11 mouse cellular contexts compared by ENCODE assay signal in genomic region chr9:71894246-71894942, GRCm38 (mm10).
DNase-seq lines count a peak whose midpoint lies in the region; ATAC-seq lines count a peak whose summit lies in the region.
"Had no signal": no experiment of that assay in that cellular context is flagged by ENCODE, and none has a peak within 500 bp of the region (broad histone marks: within the 10 kb centered on the region; RNA-seq: fewer than 3 reads in every experiment).

No protein-coding gene starts in this region.

- H3K4me1 ChIP-seq in kidney, embryonic 16.5 days (ENCODE audit: insufficient read depth, low read length), result peaks cover 24% of the 10 kb centered on the region
- H3K4me1 ChIP-seq in embryonic facial prominence, embryonic 14.5 days (ENCODE audit: control insufficient read depth, insufficient read depth, low read length), result peaks cover 39% of the 10 kb centered on the region
- H3K4me1 ChIP-seq in hindbrain, embryonic 16.5 days (ENCODE audit: control insufficient read depth, insufficient read depth, low read depth, low read length), result peaks cover 12% of the 10 kb centered on the region
- H3K4me1 ChIP-seq in neural tube, embryonic 13.5 days (replicated peaks), result peaks cover 61% of the 10 kb centered on the region

- no peak for ATAC-seq in kidney, embryonic 16.5 days (ENCODE audit: low FRiP score, low TSS enrichment)
- ATAC-seq in embryonic facial prominence, embryonic 14.5 days (ENCODE audit: low read depth), result peak; percentile 13; the same call in 1 of the 2 replicates
- ATAC-seq in hindbrain, embryonic 16.5 days, result peak; percentile 66
- peak; percentile 62; the same call in 1 of the 2 replicates for ATAC-seq in neural tube, embryonic 13.5 days (ENCODE audit: low read depth)
- ATAC-seq: intestine, embryonic 16.5 days had no signal

- peak overlapping the region; percentile 33 for H3K4me2 ChIP-seq in kidney, embryonic 16.5 days (replicated peaks; ENCODE audit: low read depth, low read length)
- peak overlapping the region; percentile 61 for H3K4me2 ChIP-seq in embryonic facial prominence, embryonic 14.5 days (ENCODE audit: low read depth, low read length)
- peak overlapping the region; percentile 49 for H3K4me2 ChIP-seq in hindbrain, embryonic 16.5 days (ENCODE audit: low read length)
- peak overlapping the region; percentile 63 for H3K4me2 ChIP-seq in neural tube, embryonic 13.5 days
- H3K4me2 ChIP-seq: liver, embryonic 15.5 days had no signal

- H3K36me3 ChIP-seq in kidney, embryonic 16.5 days (ENCODE audit: insufficient read depth, low read length), result no peaks in the 10 kb centered on the region
- H3K36me3 ChIP-seq in embryonic facial prominence, embryonic 14.5 days (ENCODE audit: control insufficient read depth, insufficient read depth, low read length), result no peaks in the 10 kb centered on the region
- H3K36me3 ChIP-seq in hindbrain, embryonic 16.5 days (ENCODE audit: control insufficient read depth, insufficient read depth, low read length), result no peaks in the 10 kb centered on the region
- H3K36me3 ChIP-seq in neural tube, embryonic 13.5 days, result no peaks in the 10 kb centered on the region
- H3K36me3 ChIP-seq: liver, embryonic 15.5 days had no signal

- WGBS in kidney, embryonic 16.5 days, result 55% methylated on average over 11 of the region's 11 CpGs
- WGBS in embryonic facial prominence, embryonic 14.5 days, result 19% methylated on average over 11 of the region's 11 CpGs
- 14% methylated on average over 11 of the region's 11 CpGs for WGBS in hindbrain, embryonic 16.5 days
- 9% methylated on average over 11 of the region's 11 CpGs for WGBS in neural tube, embryonic 13.5 days

- DNase-seq in kidney, adult 9 months, result no peak
- no peak for DNase-seq in embryonic facial prominence, embryonic 14.5 days (ENCODE audit: low spot score)
- no peak for DNase-seq in urinary bladder, adult 2 months (ENCODE audit: low spot score)
- no peak for DNase-seq in left cerebral cortex, postnatal 4 days
- DNase-seq in spleen, postnatal 36 days (ENCODE audit: low spot score in 2 of 2), result no peak

- H3K27ac ChIP-seq in kidney, embryonic 16.5 days (ENCODE audit: low read length), result peak overlapping the region; percentile 26; the same call in 1 of the 2 replicates
- peak overlapping the region; percentile 89 for H3K27ac ChIP-seq in embryonic facial prominence, embryonic 14.5 days (replicated peaks; ENCODE audit: low read depth, low read length)
- peak overlapping the region; percentile 59 for H3K27ac ChIP-seq in hindbrain, embryonic 16.5 days (ENCODE audit: low read depth, low read length)
- peak overlapping the region; percentile 79 for H3K27ac ChIP-seq in neural tube, embryonic 13.5 days (replicated peaks)
- H3K27ac ChIP-seq: liver, embryonic 15.5 days had no signal

- no peaks in the 10 kb centered on the region for H3K9me3 ChIP-seq in kidney, embryonic 16.5 days (ENCODE audit: low read length)
- no peaks in the 10 kb centered on the region for H3K9me3 ChIP-seq in embryonic facial prominence, embryonic 14.5 days (ENCODE audit: control insufficient read depth, low read length)
- H3K9me3 ChIP-seq in hindbrain, embryonic 16.5 days (ENCODE audit: control insufficient read depth, low read length), result no peaks in the 10 kb centered on the region
- H3K9me3 ChIP-seq in neural tube, embryonic 13.5 days, result no peaks in the 10 kb centered on the region
- H3K9me3 ChIP-seq: G1E; liver, embryonic 15.5 days had no signal

- 0 out of 2 replicates have a peak overlapping the region, but pooled peaks have one; percentile 29 for H3K9ac ChIP-seq in kidney, embryonic 16.5 days (replicated peaks; ENCODE audit: low read length)
- peak overlapping the region; percentile 65 for H3K9ac ChIP-seq in embryonic facial prominence, embryonic 14.5 days (ENCODE audit: low read depth, low read length)
- H3K9ac ChIP-seq in hindbrain, embryonic 16.5 days (ENCODE audit: low read depth, low read length), result peak overlapping the region; percentile 52
- H3K9ac ChIP-seq in neural tube, embryonic 13.5 days, result peak overlapping the region; percentile 72
- H3K9ac ChIP-seq: liver, embryonic 15.5 days had no signal

- peak overlapping the region; percentile 37 for H3K4me3 ChIP-seq in kidney, embryonic 16.5 days (ENCODE audit: low read length)
- peak overlapping the region; percentile 46 for H3K4me3 ChIP-seq in embryonic facial prominence, embryonic 14.5 days (ENCODE audit: low read depth, low read length)
- peak overlapping the region; percentile 32 for H3K4me3 ChIP-seq in hindbrain, embryonic 16.5 days (ENCODE audit: low read length)
- peak overlapping the region; percentile 43 for H3K4me3 ChIP-seq in neural tube, embryonic 13.5 days
- H3K4me3 ChIP-seq: liver, embryonic 15.5 days had no signal

- intact Hi-C loops in left cerebral cortex, postnatal 4 days (cut with DNase I), result no loop called here

- H3K27me3 ChIP-seq in kidney, embryonic 16.5 days (ENCODE audit: insufficient read depth, low read length), result no peaks in the 10 kb centered on the region
- H3K27me3 ChIP-seq in embryonic facial prominence, embryonic 14.5 days (replicated peaks; ENCODE audit: control insufficient read depth, insufficient read depth, low read length), result no peaks in the 10 kb centered on the region
- H3K27me3 ChIP-seq in hindbrain, embryonic 16.5 days (replicated peaks; ENCODE audit: control insufficient read depth, insufficient read depth, low read length), result no peaks in the 10 kb centered on the region
- H3K27me3 ChIP-seq in neural tube, embryonic 13.5 days, result no peaks in the 10 kb centered on the region
- H3K27me3 ChIP-seq: liver, embryonic 15.5 days had no signal

Comparison
In these comparisons a context has a peak if more than half of its experiments do, and no peak if none do; other contexts are left out.
1. H3K27ac ChIP-seq: peak in every context shown above with its lines; median percentile 89 in embryonic facial prominence, embryonic 14.5 days; 79 in neural tube, embryonic 13.5 days; 59 in hindbrain, embryonic 16.5 days; 26 in kidney, embryonic 16.5 days.